Comparison of ENCODE assay signal across 8 mouse cellular contexts in the genomic region with DNA sequence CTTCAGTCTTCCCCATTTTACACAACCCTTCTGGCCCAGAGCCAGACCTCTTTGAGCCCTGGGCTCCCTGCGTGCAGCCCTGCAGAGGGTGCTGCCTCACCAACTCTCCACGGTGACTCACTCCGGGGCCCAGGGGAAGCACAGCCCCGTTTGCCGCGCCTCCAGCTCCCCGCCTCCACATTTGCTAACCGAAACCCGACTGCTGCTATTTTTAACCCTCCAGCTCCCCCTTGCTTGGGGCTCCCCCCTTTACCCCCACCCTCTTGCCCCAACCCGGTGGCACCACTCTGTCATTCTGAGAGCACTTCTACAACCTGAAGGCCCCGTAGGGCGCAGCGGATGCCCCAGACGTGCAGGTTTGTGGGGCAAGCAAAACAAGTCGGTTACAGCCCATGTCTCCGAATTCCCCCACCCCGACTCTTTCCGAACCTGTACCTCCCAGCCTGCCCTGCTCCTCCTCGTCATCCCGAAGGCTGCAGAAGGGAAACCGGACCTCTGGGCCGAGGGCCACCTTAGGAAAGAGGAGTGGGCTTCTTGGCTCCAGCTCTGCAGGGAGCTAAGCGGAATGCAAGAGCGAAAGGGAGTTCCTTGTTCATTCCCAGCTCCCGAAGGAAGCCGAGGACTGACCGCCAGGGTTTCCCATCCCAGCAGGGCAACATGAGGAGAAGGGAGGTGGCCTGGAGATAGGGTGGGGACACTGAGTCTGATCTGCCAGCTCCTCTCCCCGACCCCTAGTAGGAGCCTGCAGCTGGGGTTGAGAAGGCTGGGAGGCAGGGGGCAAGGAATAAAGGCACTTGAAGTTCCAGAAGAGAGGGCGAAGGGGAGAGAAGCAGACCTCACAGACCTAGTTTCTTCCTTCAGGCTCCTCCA. TPM values are rescaled to one million over a fixed set of nuclear protein-coding genes. Genes with fewer than 3 reads are reported as not detected.
DNase-seq lines count a peak whose midpoint lies in the region; ATAC-seq and TF ChIP-seq lines count a peak whose summit lies in the region.

No protein-coding gene starts in this region.

- H3K4me3 ChIP-seq in embryonic fibroblast, embryonic 13.5 days (ENCODE audit: insufficient read depth, low read length), result peak overlapping the region; percentile 23
- peak overlapping the region; percentile 58 for H3K4me3 ChIP-seq in heart, embryonic 10.5 days
- peak overlapping the region; percentile 50 for H3K4me3 ChIP-seq in liver, embryonic 11.5 days (ENCODE audit: low read depth, low read length)

- H3K9me3 ChIP-seq in heart, embryonic 10.5 days, result no peaks in the 10 kb centered on the region
- no peaks in the 10 kb centered on the region for H3K9me3 ChIP-seq in liver, embryonic 11.5 days (ENCODE audit: control insufficient read depth, low read length)

- intact Hi-C loops in left cerebral cortex, postnatal 4 days (cut with DNase I), result no loop called here

- H3K27me3 ChIP-seq in heart, embryonic 10.5 days (ENCODE audit: insufficient read depth, poor library complexity, severe bottlenecking), result no peaks in the 10 kb centered on the region
- no peaks in the 10 kb centered on the region for H3K27me3 ChIP-seq in liver, embryonic 11.5 days (replicated peaks; ENCODE audit: control insufficient read depth, insufficient read depth, low read length)
- H3K27me3 ChIP-seq in splenic B cell, adult 2 months (ENCODE audit: control insufficient read depth, insufficient read depth, low read length, poor library complexity, severe bottlenecking), result no peaks in the 10 kb centered on the region

- WGBS in heart, embryonic 10.5 days, result 4% methylated on average over 29 of the region's 29 CpGs
- 8% methylated on average over 29 of the region's 29 CpGs for WGBS in liver, embryonic 11.5 days

- peak overlapping the region; percentile 90 for H3K27ac ChIP-seq in embryonic fibroblast, embryonic 13.5 days (ENCODE audit: insufficient read depth, low read length)
- H3K27ac ChIP-seq in heart, embryonic 10.5 days, result peak overlapping the region; percentile 90
- H3K27ac ChIP-seq in liver, embryonic 11.5 days (ENCODE audit: low read depth, low read length), result peak overlapping the region; percentile 88

- H3K4me1 ChIP-seq in embryonic fibroblast, embryonic 13.5 days (ENCODE audit: control insufficient read depth, insufficient read depth, low read length), result peaks cover 54% of the 10 kb centered on the region
- H3K4me1 ChIP-seq in heart, embryonic 10.5 days, result peaks cover 96% of the 10 kb centered on the region
- H3K4me1 ChIP-seq in liver, embryonic 11.5 days (replicated peaks; ENCODE audit: control insufficient read depth, insufficient read depth, low read length), result peaks cover 81% of the 10 kb centered on the region

- peaks cover 15% of the 10 kb centered on the region for H3K36me3 ChIP-seq in heart, embryonic 10.5 days
- peaks cover 5% of the 10 kb centered on the region; the same call in 1 of the 2 replicates for H3K36me3 ChIP-seq in liver, embryonic 11.5 days (ENCODE audit: control insufficient read depth, insufficient read depth, low read length)
- H3K36me3 ChIP-seq in splenic B cell, adult 2 months (ENCODE audit: control insufficient read depth, insufficient read depth, low read length, poor library complexity, severe bottlenecking), result no peaks in the 10 kb centered on the region

- peak overlapping the region; percentile 69 for H3K9ac ChIP-seq in liver, embryonic 11.5 days (ENCODE audit: low read depth, low read length)

- H3K4me2 ChIP-seq in liver, embryonic 11.5 days, result peak overlapping the region; percentile 89

- peak; percentile 33; the same call in 1 of the 2 replicates for TF ChIP-seq CTCF in embryonic fibroblast, embryonic 13.5 days (IDR thresholded peaks at IDR 0.05; ENCODE audit: borderline replicate concordance, insufficient read depth, low read length)

- ATAC-seq in liver, embryonic 11.5 days (replicated peaks; ENCODE audit: low FRiP score), result peak; percentile 76
- peak; percentile 85 for ATAC-seq in monocyte, adult 5-6 weeks (replicated peaks; ENCODE audit: insufficient number of reproducible peaks, low FRiP score, low TSS enrichment, poor library complexity, severe bottlenecking)

- no peak for TF ChIP-seq POLR2A in embryonic fibroblast, embryonic 13.5 days (IDR thresholded peaks at IDR 0.05; ENCODE audit: low read depth, low read length)

- DNase-seq in left cerebral cortex, adult 11 months (ENCODE audit: low spot score), result peak; percentile 77
- DNase-seq in left cerebral cortex, postnatal 4 days, result no peak
- peak; percentile 91 for DNase-seq in heart, embryonic 10.5 days (ENCODE audit: low spot score)
- DNase-seq in kidney, adult 9 months, result peak; percentile 83
- DNase-seq in liver, embryonic 11.5 days (ENCODE audit: low spot score), result peak; percentile 80
- DNase-seq in splenic B cell, adult 2 months (ENCODE audit: low read depth, low spot score), result peak; percentile 96

RNA-seq across cellular contexts. Expression of a gene that starts 19.0 kb away (rescaled TPM):
- 10 to 100 TPM; 41.0 to 41.3 TPM for total RNA-seq in left cerebral cortex, postnatal 4 days (2021)
- 51.8 and 60.1 TPM in 2 replicates for polyA plus RNA-seq in embryonic fibroblast, embryonic 13.5 days (2011; ENCODE audit: insufficient read length, low read depth, missing spikeins)
- 23.4 and 26.7 TPM in 2 replicates for polyA plus RNA-seq in heart, embryonic 10.5 days (2016; fragmentation: Nextera tagmentation; extraction: Ambion mirVana)
- 28.1 and 33.5 TPM in 2 replicates for polyA plus RNA-seq in liver, embryonic 11.5 days (2014; fragmentation: Nextera tagmentation; extraction: Ambion mirVana)
- 6.5 to 17.5 TPM (median 10.7 TPM) in 3 replicates for total RNA-seq in monocyte, adult 5-6 weeks (2017)

RNA-seq across cellular contexts. Expression of a gene that starts 47.0 kb away (rescaled TPM):
- 10 to 100 TPM; 81.8 to 84.6 TPM for total RNA-seq in left cerebral cortex, postnatal 4 days (2021)
- 136 and 167 TPM in 2 replicates for polyA plus RNA-seq in embryonic fibroblast, embryonic 13.5 days (2011; ENCODE audit: insufficient read length, low read depth, missing spikeins)
- polyA plus RNA-seq in heart, embryonic 10.5 days (2016; fragmentation: Nextera tagmentation; extraction: Ambion mirVana), result 32.1 and 41.1 TPM in 2 replicates
- 55.0 and 62.1 TPM in 2 replicates for polyA plus RNA-seq in liver, embryonic 11.5 days (2014; fragmentation: Nextera tagmentation; extraction: Ambion mirVana)
- total RNA-seq in monocyte, adult 5-6 weeks (2017), result 20.0 to 22.8 TPM (median 22.4 TPM) in 3 replicates

RNA-seq across cellular contexts. Expression of a gene that starts 57.5 kb away (rescaled TPM):
- total RNA-seq in left cerebral cortex, postnatal 4 days (2021), result 10 to 100 TPM; 21.2 to 24.2 TPM
- 6.6 and 10.8 TPM in 2 replicates for polyA plus RNA-seq in embryonic fibroblast, embryonic 13.5 days (2011; ENCODE audit: insufficient read length, low read depth, missing spikeins)
- polyA plus RNA-seq in heart, embryonic 10.5 days (2016; fragmentation: Nextera tagmentation; extraction: Ambion mirVana), result 10.2 and 13.4 TPM in 2 replicates
- polyA plus RNA-seq in liver, embryonic 11.5 days (2014; fragmentation: Nextera tagmentation; extraction: Ambion mirVana), result 4.1 and 4.5 TPM in 2 replicates
- total RNA-seq in monocyte, adult 5-6 weeks (2017), result 0.19 to 5.1 TPM (median 1.8 TPM) in 3 replicates
